Comparison of ENCODE assay signal across 19 mouse cellular contexts in the genomic region with DNA sequence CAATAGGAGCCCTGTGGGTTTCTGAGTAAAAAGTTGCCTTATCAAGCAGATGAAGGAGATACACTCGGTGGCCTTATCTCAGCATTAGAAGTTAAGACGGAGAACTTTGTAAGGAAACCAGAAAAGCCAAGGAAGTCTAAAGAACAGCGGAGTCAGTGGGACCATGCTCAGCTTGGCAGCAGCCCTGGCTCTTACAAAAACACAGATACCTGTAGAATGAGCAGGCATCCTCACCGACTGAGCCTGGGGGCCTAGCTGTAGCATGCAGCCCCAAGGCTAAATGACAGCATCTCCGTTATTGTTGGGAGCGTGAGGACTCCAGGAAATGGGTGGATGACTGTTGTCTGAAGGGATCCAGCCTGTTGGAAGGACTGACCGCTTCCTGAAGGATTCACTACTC. TPM values are rescaled to one million over a fixed set of nuclear protein-coding genes. Genes with fewer than 3 reads are reported as not detected.
A peak's percentile ranks its signal among the peaks of the same experiment; 100 is the strongest.
DNase-seq lines count a peak whose midpoint lies in the region; ATAC-seq and TF ChIP-seq lines count a peak whose summit lies in the region.
"Had no signal": no experiment of that assay in that cellular context is flagged by ENCODE, and none has a peak within 500 bp of the region (broad histone marks: within the 10 kb centered on the region; RNA-seq: fewer than 3 reads in every experiment).

No protein-coding gene starts in this region.

- no peak for TF ChIP-seq CTCF in liver, postnatal 0 days (IDR thresholded peaks at IDR 0.05; ENCODE audit: low read depth)
- TF ChIP-seq CTCF in intestine, postnatal 0 days (IDR thresholded peaks at IDR 0.05; ENCODE audit: low read depth): no peak

- no peak for DNase-seq in liver, postnatal 0 days
- no peak for DNase-seq in liver, embryonic 11.5 days (ENCODE audit: low spot score)
- DNase-seq in thymus, postnatal 25 days: peak; percentile 28
- DNase-seq in thymus, adult 18-20 months: no peak
- DNase-seq in induced T-regulatory cell, adult 2 months (ENCODE audit: low read depth): peak; percentile 67
- DNase-seq: adrenal gland, postnatal 14 days; cerebellum, adult 2 months; gastrocnemius, adult 2 months; kidney, postnatal 25 days had no signal

- no peak overlapping the region for H3K9ac ChIP-seq in liver, postnatal 0 days (replicated peaks)
- H3K9ac ChIP-seq in liver, embryonic 11.5 days (ENCODE audit: low read depth, low read length): no peak overlapping the region
- H3K9ac ChIP-seq in kidney, embryonic 14.5 days (ENCODE audit: low read depth, low read length): no peak overlapping the region
- H3K9ac ChIP-seq in intestine, postnatal 0 days (ENCODE audit: low read depth, low read length): no peak overlapping the region
- H3K9ac ChIP-seq: forebrain, embryonic 12.5 days; limb, embryonic 15.5 days; neural tube, embryonic 12.5 days had no signal

- H3K27me3 ChIP-seq in liver, postnatal 0 days (ENCODE audit: insufficient read depth, low read length): no peaks in the 10 kb centered on the region
- H3K27me3 ChIP-seq in liver, embryonic 11.5 days (replicated peaks; ENCODE audit: control insufficient read depth, insufficient read depth, low read length): no peaks in the 10 kb centered on the region
- no peaks in the 10 kb centered on the region for H3K27me3 ChIP-seq in kidney, embryonic 14.5 days (ENCODE audit: control insufficient read depth, insufficient read depth, low read length)
- H3K27me3 ChIP-seq in intestine, postnatal 0 days (replicated peaks; ENCODE audit: control insufficient read depth, insufficient read depth, low read length): no peaks in the 10 kb centered on the region
- H3K27me3 ChIP-seq: forebrain, embryonic 12.5 days; limb, embryonic 15.5 days; neural tube, embryonic 12.5 days had no signal

- H3K4me2 ChIP-seq in liver, postnatal 0 days (ENCODE audit: low read depth, low read length): peak overlapping the region; percentile 77; the same call in 1 of the 2 replicates
- H3K4me2 ChIP-seq in liver, embryonic 11.5 days: no peak overlapping the region
- H3K4me2 ChIP-seq in kidney, embryonic 14.5 days (replicated peaks; ENCODE audit: low read depth, low read length): no peak overlapping the region
- H3K4me2 ChIP-seq in intestine, postnatal 0 days (replicated peaks; ENCODE audit: low read depth): no peak overlapping the region
- H3K4me2 ChIP-seq: forebrain, embryonic 12.5 days; limb, embryonic 15.5 days; neural tube, embryonic 12.5 days had no signal

- peak overlapping the region; percentile 96 for H3K27ac ChIP-seq in liver, postnatal 0 days (ENCODE audit: low read depth)
- no peak overlapping the region for H3K27ac ChIP-seq in liver, embryonic 11.5 days (ENCODE audit: low read depth, low read length)
- no peak overlapping the region for H3K27ac ChIP-seq in kidney, embryonic 14.5 days (ENCODE audit: low read depth, low read length)
- H3K27ac ChIP-seq in intestine, postnatal 0 days (ENCODE audit: low read depth, low read length): no peak overlapping the region
- H3K27ac ChIP-seq: forebrain, embryonic 12.5 days; gastrocnemius, adult 2 months; neural tube, embryonic 12.5 days had no signal

- H3K4me3 ChIP-seq in liver, postnatal 0 days (ENCODE audit: low read depth, low read length): no peak overlapping the region
- no peak overlapping the region for H3K4me3 ChIP-seq in liver, embryonic 11.5 days (ENCODE audit: low read depth, low read length)
- no peak overlapping the region for H3K4me3 ChIP-seq in kidney, embryonic 14.5 days (ENCODE audit: low read length)
- no peak overlapping the region for H3K4me3 ChIP-seq in intestine, postnatal 0 days (ENCODE audit: low read depth, low read length)
- H3K4me3 ChIP-seq: embryonic facial prominence, embryonic 10.5 days; forebrain, embryonic 12.5 days; gastrocnemius, adult 2 months; limb, embryonic 15.5 days; neural tube, embryonic 12.5 days had no signal

- H3K9me3 ChIP-seq in liver, postnatal 0 days (ENCODE audit: low read length): no peaks in the 10 kb centered on the region
- H3K9me3 ChIP-seq in liver, embryonic 11.5 days (ENCODE audit: control insufficient read depth, low read length): no peaks in the 10 kb centered on the region
- no peaks in the 10 kb centered on the region for H3K9me3 ChIP-seq in kidney, embryonic 14.5 days (ENCODE audit: control insufficient read depth, low read length)
- no peaks in the 10 kb centered on the region for H3K9me3 ChIP-seq in intestine, postnatal 0 days (ENCODE audit: control insufficient read depth)
- H3K9me3 ChIP-seq: embryonic facial prominence, embryonic 10.5 days; forebrain, embryonic 12.5 days; G1E; limb, embryonic 15.5 days; neural tube, embryonic 12.5 days had no signal

- H3K36me3 ChIP-seq in liver, postnatal 0 days (replicated peaks; ENCODE audit: insufficient read depth, low read length): no peaks in the 10 kb centered on the region
- H3K36me3 ChIP-seq in liver, embryonic 11.5 days (ENCODE audit: control insufficient read depth, insufficient read depth, low read length): no peaks in the 10 kb centered on the region
- no peaks in the 10 kb centered on the region for H3K36me3 ChIP-seq in kidney, embryonic 14.5 days (ENCODE audit: control insufficient read depth, insufficient read depth, low read length)
- no peaks in the 10 kb centered on the region for H3K36me3 ChIP-seq in intestine, postnatal 0 days (ENCODE audit: control insufficient read depth, insufficient read depth)
- H3K36me3 ChIP-seq: embryonic facial prominence, embryonic 10.5 days; forebrain, embryonic 12.5 days; G1E; limb, embryonic 15.5 days; neural tube, embryonic 12.5 days had no signal

- H3K4me1 ChIP-seq in liver, postnatal 0 days (ENCODE audit: insufficient read depth): peaks cover 17% of the 10 kb centered on the region
- peaks cover 4% of the 10 kb centered on the region; the same call in 1 of the 2 replicates for H3K4me1 ChIP-seq in liver, embryonic 11.5 days (replicated peaks; ENCODE audit: control insufficient read depth, insufficient read depth, low read length)
- no peaks in the 10 kb centered on the region for H3K4me1 ChIP-seq in kidney, embryonic 14.5 days (ENCODE audit: control insufficient read depth, insufficient read depth, low read length)
- 0 out of 2 replicates have a peak, but pooled peaks cover 6% of the 10 kb centered on the region for H3K4me1 ChIP-seq in intestine, postnatal 0 days (replicated peaks; ENCODE audit: control insufficient read depth, insufficient read depth, low read length)
- H3K4me1 ChIP-seq: forebrain, embryonic 12.5 days; limb, embryonic 15.5 days; neural tube, embryonic 12.5 days had no signal

- ATAC-seq in liver, postnatal 0 days: no peak
- ATAC-seq in liver, embryonic 11.5 days (replicated peaks; ENCODE audit: low FRiP score): no peak
- ATAC-seq in kidney, embryonic 14.5 days (ENCODE audit: low FRiP score, low TSS enrichment): no peak
- ATAC-seq in intestine, postnatal 0 days: no peak

- 61% methylated on average over 7 of the region's 7 CpGs for WGBS in liver, postnatal 0 days (ENCODE audit: insufficient replicate concordance)
- 56% methylated on average over 7 of the region's 7 CpGs for WGBS in liver, embryonic 11.5 days
- 84% methylated on average over 7 of the region's 7 CpGs for WGBS in kidney, embryonic 14.5 days
- WGBS in intestine, postnatal 0 days: 68% methylated on average over 7 of the region's 7 CpGs

- TF ChIP-seq EP300 in liver, postnatal 0 days (IDR thresholded peaks at IDR 0.05; ENCODE audit: low read depth): no peak

RNA-seq across cellular contexts. Expression of a gene that starts 44.9 kb away (rescaled TPM):
- 39.4 and 45.5 TPM in 2 replicates for polyA plus RNA-seq in liver, postnatal 0 days (2015; fragmentation: Nextera tagmentation; extraction: Ambion mirVana)
- polyA plus RNA-seq in liver, embryonic 11.5 days (2014; fragmentation: Nextera tagmentation; extraction: Ambion mirVana): 44.3 and 50.4 TPM in 2 replicates
- 11.2 and 22.3 TPM in 2 replicates for polyA plus RNA-seq in kidney, embryonic 14.5 days (2014; fragmentation: Nextera tagmentation; extraction: Ambion mirVana)
- 59.3 and 67.6 TPM in 2 replicates for polyA plus RNA-seq in intestine, postnatal 0 days (2015; fragmentation: Nextera tagmentation; extraction: Ambion mirVana)

RNA-seq across cellular contexts. Expression of a gene that starts 45.1 kb away (rescaled TPM):
- not detected in 2 replicates for polyA plus RNA-seq in liver, postnatal 0 days (2015; fragmentation: Nextera tagmentation; extraction: Ambion mirVana)
- polyA plus RNA-seq in liver, embryonic 11.5 days (2014; fragmentation: Nextera tagmentation; extraction: Ambion mirVana): 0.06 TPM in 1 of 2 replicates, not detected in the other
- 0.07 TPM in 1 of 2 replicates, not detected in the other for polyA plus RNA-seq in kidney, embryonic 14.5 days (2014; fragmentation: Nextera tagmentation; extraction: Ambion mirVana)
- not detected in 2 replicates for polyA plus RNA-seq in intestine, postnatal 0 days (2015; fragmentation: Nextera tagmentation; extraction: Ambion mirVana)
- polyA plus RNA-seq: CD4-positive, CD25-positive, alpha-beta regulatory T cell, adult 4 months; embryonic facial prominence, embryonic 10.5 days; G1E; heart, embryonic 14.5 days; kidney, adult 2 months; limb, embryonic 15.5 days had no signal

Comparison
In these comparisons a context has a peak if more than half of its experiments do, and no peak if none do; other contexts are left out.
1. DNase-seq: peak in thymus, postnatal 25 days (single experiment) and induced T-regulatory cell, adult 2 months (single experiment); none in liver, postnatal 0 days (single experiment), liver, embryonic 11.5 days (single experiment) and thymus, adult 18-20 months (0 of 2).